Mouse (Mus musculus) forebrain, embryonic 12.5 days (tissue): ENCODE measurements around the gene Ctc1. TPM values are rescaled to one million over a fixed set of nuclear protein-coding genes. Genes with fewer than 3 reads are reported as not detected.
"Not testable (repeated sequence)": the region's sequence is repeated elsewhere in the genome, so short reads cannot be mapped to it uniquely, and the experiment has no call there.

Source experiments
- ATAC-seq: fragments of 200-750 bp; cut with Nextera tagmentation; 2 replicates; pipeline ENCODE4 v1.8.0; 2017; ENCODE audit warnings: moderate TSS enrichment; ENCODE audit not compliant: low FRiP score
- H3K27ac ChIP-seq: fragments of 300-500 bp; sonication (generic); 2 replicates; pipeline ENCODE4 v1.5.1; 2016; ENCODE audit warnings: mild to moderate bottlenecking
- H3K27me3 ChIP-seq: fragments of 300-500 bp; sonication (generic); 2 replicates; pipeline ENCODE4 v1.6.1; 2016; ENCODE audit warnings: mild to moderate bottlenecking
- H3K36me3 ChIP-seq: fragments of 300-500 bp; sonication (generic); replicated peaks from 2 replicates; pipeline ENCODE4 v1.6.1; 2016; ENCODE audit warnings: mild to moderate bottlenecking
- H3K4me1 ChIP-seq: fragments of 300-500 bp; sonication (generic); 2 replicates; pipeline ENCODE4 v1.6.1; 2016
- H3K4me2 ChIP-seq: fragments of 300-500 bp; sonication (generic); 2 replicates; pipeline ENCODE4 v1.6.1; 2016; ENCODE audit warnings: mild to moderate bottlenecking, moderate library complexity
- H3K4me3 ChIP-seq: fragments of 300-500 bp; sonication (generic); replicated peaks from 2 replicates; pipeline ENCODE4 v1.5.1; 2016; ENCODE audit warnings: mild to moderate bottlenecking
- H3K9ac ChIP-seq: fragments of 300-500 bp; sonication (generic); 2 replicates; pipeline ENCODE4 v1.6.1; 2016; ENCODE audit warnings: mild to moderate bottlenecking
- H3K9me3 ChIP-seq: fragments of 300-500 bp; sonication (generic); 2 replicates; pipeline ENCODE4 v1.6.1; 2016
- WGBS: fragments of 180-500 bp; shearing (Covaris S2); methylation state at CpG from one replicate; pipeline ENCODE4 v1.1.7; 2016; 5-methylcytosine and 5-hydroxymethylcytosine counted together
- polyA plus RNA-seq: library from polyadenylated mRNA; unstranded; fragments of >200 nt; fragmentation: Nextera tagmentation; extraction: Ambion mirVana; gene quantifications from 2 replicates; pipeline ENCODE4 v1.2.1, GENCODE M21; 2016

The Ctc1 gene
- polyA plus RNA-seq, 1 experiment from 2014 or later = 71.0 TPM

DNA sequence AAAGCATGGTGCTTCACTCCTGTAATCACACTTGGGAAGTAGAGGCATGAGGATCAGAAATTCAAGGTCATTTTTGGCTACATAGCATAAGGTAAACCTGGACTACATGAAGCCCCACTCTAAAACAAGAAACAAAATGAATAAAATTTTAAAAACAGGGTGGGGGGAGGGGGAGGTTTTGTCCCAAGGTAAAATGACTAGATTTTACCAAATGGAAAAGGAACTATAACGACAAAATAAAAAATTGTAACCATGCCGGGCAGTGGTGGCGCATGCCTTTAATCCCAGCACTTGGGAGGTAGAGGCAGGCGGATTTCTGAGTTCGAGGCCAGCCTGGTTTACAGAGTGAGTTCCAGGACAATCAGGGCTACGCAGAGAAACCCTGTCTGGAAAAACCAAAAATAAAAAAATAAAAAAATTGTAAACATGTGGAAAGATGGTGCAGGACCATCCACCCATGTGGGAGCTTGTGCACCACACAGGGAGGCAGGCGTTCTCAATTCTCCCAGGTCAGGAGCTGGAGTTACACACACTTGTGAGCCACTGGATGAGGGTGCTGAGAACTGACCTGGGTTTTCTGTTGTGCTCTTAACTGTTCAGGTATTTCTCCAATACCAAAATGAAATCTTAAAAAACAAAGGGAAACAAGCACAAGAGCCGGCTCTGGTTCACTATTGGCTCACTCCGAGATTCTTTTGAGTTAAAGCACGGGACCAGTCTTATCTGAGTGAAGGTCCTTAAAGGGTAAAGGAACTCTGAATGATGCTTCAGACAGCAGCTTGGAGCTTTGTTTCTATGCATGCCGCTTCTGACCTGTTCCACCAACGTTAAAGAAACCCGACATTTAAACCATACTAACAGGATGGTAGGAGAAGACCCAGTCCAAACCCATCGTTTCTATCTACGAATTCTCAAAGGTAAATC, 5.0 kb upstream of the Ctc1 start:
- H3K4me3 ChIP-seq = no peak overlapping the region
- H3K4me1 ChIP-seq = peaks cover 29% of the 10 kb centered on the region
- no peaks in the 10 kb centered on the region for H3K36me3 ChIP-seq
- no peak overlapping the region; the same call in 1 of the 2 replicates for H3K4me2 ChIP-seq
- H3K9me3 ChIP-seq = no peaks in the 10 kb centered on the region
- WGBS = 90% methylated on average over 15 of the region's 15 CpGs
- H3K27me3 ChIP-seq = no peaks in the 10 kb centered on the region
- no peak for ATAC-seq
- H3K27ac ChIP-seq = no peak overlapping the region
- H3K9ac ChIP-seq = no peak overlapping the region

DNA sequence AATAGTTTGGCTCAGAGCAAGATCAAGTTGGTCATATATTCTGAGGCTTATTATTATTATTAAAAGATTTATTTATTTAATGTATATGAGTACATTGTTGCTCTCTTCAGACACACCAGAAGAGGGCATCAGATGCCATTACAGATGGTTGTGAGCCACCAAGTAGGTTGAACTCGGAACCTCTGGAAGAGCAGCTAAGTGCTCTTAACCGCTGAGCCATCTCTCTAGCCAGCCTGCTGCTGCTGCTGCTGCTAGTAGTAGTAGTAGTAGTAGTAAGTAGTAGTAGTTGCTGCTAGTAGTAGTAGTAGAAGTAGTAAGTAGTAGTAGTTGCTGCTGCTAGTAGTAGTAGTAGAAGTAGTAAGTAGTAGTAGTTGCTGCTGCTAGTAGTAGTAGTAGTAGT, 4.3 kb upstream of the Ctc1 start:
- H3K9ac ChIP-seq, H3K9me3 ChIP-seq, ATAC-seq, H3K27me3 ChIP-seq, H3K36me3 ChIP-seq: not testable (repeated sequence)
- H3K27ac ChIP-seq = peak overlapping the region; percentile 92; the same call in 1 of the 2 replicates
- 74% methylated on average over 2 of the region's 2 CpGs for WGBS
- peak overlapping the region; percentile 54 for H3K4me3 ChIP-seq
- peaks cover 30% of the 10 kb centered on the region for H3K4me1 ChIP-seq
- H3K4me2 ChIP-seq = peak overlapping the region; percentile 81

- H3K36me3 ChIP-seq = no peaks in the 10 kb centered on the region
- H3K4me3 ChIP-seq = peak overlapping the region; percentile 54
- H3K27me3 ChIP-seq = no peaks in the 10 kb centered on the region
- peak; percentile 58; the same call in 1 of the 2 replicates for ATAC-seq
- H3K27ac ChIP-seq = peak overlapping the region; percentile 92
- peaks cover 32% of the 10 kb centered on the region for H3K4me1 ChIP-seq
- H3K4me2 ChIP-seq = peak overlapping the region; percentile 81
- H3K9me3 ChIP-seq = no peaks in the 10 kb centered on the region
- WGBS = 1% methylated on average over 18 of the region's 18 CpGs
- H3K9ac ChIP-seq = peak overlapping the region; percentile 74
These were observed 3.6 kb upstream of the Ctc1 start for GRCm38 (mm10) chr11:69012071-69012601.

GRCm38 (mm10) chr11:69016755-69017154, 1.0 kb downstream of the Ctc1 start:
- peaks cover 8% of the 10 kb centered on the region for H3K36me3 ChIP-seq
- H3K9me3 ChIP-seq = no peaks in the 10 kb centered on the region
- peak overlapping the region; percentile 72 for H3K9ac ChIP-seq
- peak overlapping the region; percentile 78 for H3K4me2 ChIP-seq
- H3K27me3 ChIP-seq = no peaks in the 10 kb centered on the region
- H3K27ac ChIP-seq = peak overlapping the region; percentile 87; the same call in 1 of the 2 replicates
- WGBS = 72% methylated on average over 3 of the region's 3 CpGs
- H3K4me3 ChIP-seq = peak overlapping the region; percentile 60
- ATAC-seq = no peak
- peaks cover 19% of the 10 kb centered on the region for H3K4me1 ChIP-seq

DNA sequence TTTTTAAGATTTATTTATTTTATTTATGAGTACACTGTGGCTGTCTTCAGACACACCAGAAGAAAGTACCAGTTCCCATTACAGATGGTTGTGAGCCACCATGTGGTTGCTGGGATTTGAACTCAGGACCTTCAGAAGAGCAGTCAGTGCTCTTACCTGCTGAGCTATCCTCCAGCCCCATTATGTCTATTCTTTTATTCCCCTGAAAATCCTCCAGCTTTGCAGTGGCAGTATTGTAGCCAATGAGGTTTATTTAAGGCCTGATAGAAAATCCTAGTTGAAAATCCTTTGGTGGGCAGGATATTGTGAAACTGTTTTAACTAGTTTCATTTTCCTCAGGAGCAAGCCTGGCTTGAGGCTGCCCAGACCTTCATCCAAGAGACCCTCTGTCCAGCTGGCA, 5.0 kb downstream of the Ctc1 start:
- Histone ChIP-seq H3K27me3 (no peaks in the 10 kb centered on the region), H3K4me1 (peaks cover 12% of the 10 kb centered on the region), H3K36me3 (peaks cover 47% of the 10 kb centered on the region), H3K4me2 (no peak overlapping the region), H3K27ac (no peak overlapping the region), H3K4me3 (no peak overlapping the region), H3K9me3 (no peaks in the 10 kb centered on the region), H3K9ac (no peak overlapping the region)
- ATAC-seq = no peak

GRCm38 (mm10) chr11:69026562-69026961, 10.9 kb downstream of the Ctc1 start:
- Histone ChIP-seq H3K36me3 (peaks cover 100% of the 10 kb centered on the region), H3K27ac (no peak overlapping the region), H3K27me3 (no peaks in the 10 kb centered on the region), H3K9me3 (no peaks in the 10 kb centered on the region), H3K9ac (no peak overlapping the region), H3K4me2 (no peak overlapping the region), H3K4me1 (no peaks in the 10 kb centered on the region), H3K4me3 (no peak overlapping the region)
- ATAC-seq = no peak
- 96% methylated on average over 3 of the region's 3 CpGs for whole genome bisulfite sequencing

GRCm38 (mm10) chr11:69028805-69029204, 13.1 kb downstream of the Ctc1 start:
- H3K4me2 ChIP-seq = no peak overlapping the region
- no peak overlapping the region for H3K9ac ChIP-seq
- H3K4me3 ChIP-seq = no peak overlapping the region
- peaks cover 99% of the 10 kb centered on the region for H3K36me3 ChIP-seq
- H3K4me1 ChIP-seq = no peaks in the 10 kb centered on the region
- no peak overlapping the region for H3K27ac ChIP-seq
- no peaks in the 10 kb centered on the region for H3K9me3 ChIP-seq
- no peak for ATAC-seq
- 53% methylated on average over 2 of the region's 2 CpGs for WGBS
- H3K27me3 ChIP-seq = no peaks in the 10 kb centered on the region

GRCm38 (mm10) chr11:69033552-69033951, 17.8 kb downstream of the Ctc1 start:
- Histone ChIP-seq H3K4me1 (peaks cover 16% of the 10 kb centered on the region), H3K9me3 (no peaks in the 10 kb centered on the region), H3K27ac (no peak overlapping the region), H3K27me3 (no peaks in the 10 kb centered on the region), H3K36me3 (peaks cover 74% of the 10 kb centered on the region), H3K4me2 (no peak overlapping the region), H3K4me3 (no peak overlapping the region), H3K9ac (no peak overlapping the region)
- ATAC-seq = no peak
- WGBS = 88% methylated on average over 9 of the region's 9 CpGs

GRCm38 (mm10) chr11:69034585-69034984, 18.9 kb downstream of the Ctc1 start:
- Histone ChIP-seq H3K9me3 (no peaks in the 10 kb centered on the region), H3K27ac (no peak overlapping the region), H3K9ac (no peak overlapping the region), H3K4me3 (no peak overlapping the region), H3K27me3 (no peaks in the 10 kb centered on the region), H3K4me1 (peaks cover 26% of the 10 kb centered on the region), H3K36me3 (peaks cover 64% of the 10 kb centered on the region), H3K4me2 (no peak overlapping the region)
- no peak for ATAC-seq
- WGBS = 91% methylated on average over 3 of the region's 3 CpGs

DNA sequence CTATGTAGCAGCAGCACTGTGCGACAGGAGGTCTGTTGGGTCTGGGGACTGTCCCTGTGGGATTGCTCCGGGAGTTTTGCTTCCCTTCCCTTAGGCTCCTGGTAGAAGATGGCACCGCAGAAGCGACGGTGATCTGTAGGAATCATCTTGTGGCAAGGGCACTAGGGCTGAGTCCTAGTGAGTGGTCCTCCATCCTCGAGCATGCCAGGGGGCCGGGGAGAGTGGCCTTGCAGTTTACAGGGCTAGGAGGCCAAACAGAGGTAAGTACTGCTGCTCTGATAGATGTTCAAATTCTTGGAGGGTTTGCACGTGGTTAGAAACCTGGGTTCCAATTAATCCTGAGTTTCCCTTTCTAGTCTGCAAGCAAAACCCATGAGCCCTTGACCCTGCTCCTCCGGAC, 19.7 kb downstream of the Ctc1 start:
- H3K4me2 ChIP-seq = peak overlapping the region; percentile 53
- peaks cover 28% of the 10 kb centered on the region for H3K4me1 ChIP-seq
- ATAC-seq = no peak
- peak overlapping the region; percentile 79 for H3K27ac ChIP-seq
- H3K4me3 ChIP-seq = peak overlapping the region; percentile 55; the same call in 1 of the 2 replicates
- H3K36me3 ChIP-seq = peaks cover 56% of the 10 kb centered on the region
- no peak overlapping the region; the same call in 1 of the 2 replicates for H3K9ac ChIP-seq
- no peaks in the 10 kb centered on the region for H3K9me3 ChIP-seq
- H3K27me3 ChIP-seq = no peaks in the 10 kb centered on the region
- WGBS = 70% methylated on average over 9 of the region's 9 CpGs

DNA sequence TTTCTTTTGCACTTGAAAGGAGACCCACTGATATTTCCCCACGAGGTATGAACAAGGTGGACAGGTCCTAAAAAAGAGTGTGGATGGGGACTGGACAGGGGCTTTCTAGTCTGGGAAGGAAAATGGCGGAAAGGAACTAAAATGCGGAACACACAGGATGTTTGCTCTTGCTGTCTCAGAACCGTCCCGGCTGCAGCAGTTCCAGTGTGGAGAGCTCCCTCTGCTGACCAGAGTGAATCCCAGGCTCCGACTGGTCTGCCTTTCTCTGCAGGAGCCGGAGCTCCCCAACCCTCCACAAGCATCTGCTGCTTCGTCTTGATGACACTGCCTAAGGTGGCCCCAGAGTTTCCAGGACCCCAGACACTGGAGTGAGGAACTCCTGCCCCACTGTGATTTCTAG, 20.1 kb downstream of the Ctc1 start:
- Histone ChIP-seq H3K9me3 (no peaks in the 10 kb centered on the region), H3K36me3 (peaks cover 51% of the 10 kb centered on the region), H3K4me3 (peak overlapping the region; percentile 55), H3K27ac (peak overlapping the region; percentile 79), H3K4me2 (peak overlapping the region; percentile 53), H3K9ac (no peak overlapping the region; the same call in 1 of the 2 replicates), H3K4me1 (peaks cover 28% of the 10 kb centered on the region), H3K27me3 (no peaks in the 10 kb centered on the region)
- 4% methylated on average over 8 of the region's 8 CpGs for WGBS
- ATAC-seq = peak; percentile 39

DNA sequence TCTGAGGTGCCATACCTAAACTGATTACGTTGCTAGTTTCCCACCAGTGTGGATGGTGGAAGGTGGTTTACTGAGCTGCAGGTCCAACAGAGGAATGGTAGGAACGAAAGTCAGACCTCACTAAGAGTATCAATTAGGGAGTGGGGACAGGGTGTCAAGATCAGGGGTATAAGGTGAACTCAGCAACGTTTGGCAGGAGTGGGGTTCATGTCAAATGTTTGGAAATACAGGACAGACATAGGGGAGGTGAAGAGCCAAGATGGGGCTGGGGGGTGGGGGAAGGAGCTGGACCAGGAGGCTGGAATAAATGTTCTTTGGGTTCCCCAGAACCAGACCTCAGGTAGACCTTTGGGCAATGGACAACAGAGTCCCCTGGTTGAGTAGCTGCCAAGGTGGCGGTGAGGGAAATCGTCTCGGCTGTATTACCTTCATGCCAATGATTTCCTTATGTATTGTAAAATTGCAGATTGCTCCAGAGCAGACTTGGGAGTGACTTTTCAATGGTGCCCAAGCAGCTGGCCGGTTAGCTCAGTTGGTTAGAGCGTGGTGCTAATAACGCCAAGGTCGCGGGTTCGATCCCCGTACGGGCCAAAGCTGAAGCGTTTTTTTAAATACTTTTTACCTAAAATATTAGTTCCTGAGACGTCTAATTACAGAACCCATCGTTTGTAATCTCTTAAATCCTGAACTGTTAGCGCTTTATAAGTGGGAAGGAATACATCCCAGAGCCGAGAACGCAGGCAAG, 20.9 kb downstream of the Ctc1 start:
- Histone ChIP-seq H3K27ac (peak overlapping the region; percentile 84), H3K9ac (peak overlapping the region; percentile 57), H3K9me3 (no peaks in the 10 kb centered on the region), H3K4me2 (peak overlapping the region; percentile 53), H3K27me3 (no peaks in the 10 kb centered on the region), H3K4me1 (peaks cover 28% of the 10 kb centered on the region), H3K4me3 (peak overlapping the region; percentile 55), H3K36me3 (peaks cover 43% of the 10 kb centered on the region)
- 11% methylated on average over 20 of the region's 20 CpGs for WGBS
- no peak for ATAC-seq
